Mouse (Mus musculus): Measurements from ENCODE around the gene Nup210.
A peak's percentile ranks its signal among the peaks of the same experiment; 100 is the strongest.

Gene Nup210

GRCm38 (mm10) chr6:91116244-91117145 lies at the start of gene Nup210:
TSS of gene Nup210 (minus strand) at chr6:91116829.
- peak; percentile 89 for DNase-seq (ENCODE audit: low read depth, low spot score)

GRCm38 (mm10) chr6:91165210-91165609 lies 48.6 kb upstream of the Nup210 start:
- no peak for DNase-seq (ENCODE audit: low read depth, low spot score)

- DNase-seq (ENCODE audit: low read depth, low spot score): no peak
These were observed 48.0 kb upstream of the Nup210 start for GRCm38 (mm10) chr6:91164584-91164983.

GRCm38 (mm10) chr6:91163195-91163911 lies 46.7 kb upstream of the Nup210 start:
- no peak for DNase-seq (ENCODE audit: low read depth, low spot score)

GRCm38 (mm10) chr6:91162314-91162713 lies 45.7 kb upstream of the Nup210 start:
- DNase-seq (ENCODE audit: low read depth, low spot score): no peak

- no peak for DNase-seq (ENCODE audit: low read depth, low spot score)
These were observed 45.0 kb upstream of the Nup210 start for GRCm38 (mm10) chr6:91161506-91162235.

GRCm38 (mm10) chr6:91160976-91161375 lies 44.3 kb upstream of the Nup210 start:
- no peak for DNase-seq (ENCODE audit: low read depth, low spot score)

- no peak for DNase-seq (ENCODE audit: low read depth, low spot score)
These were observed 43.8 kb upstream of the Nup210 start for GRCm38 (mm10) chr6:91160399-91160798.

GRCm38 (mm10) chr6:91159047-91159446 lies 42.4 kb upstream of the Nup210 start:
- no peak for DNase-seq (ENCODE audit: low read depth, low spot score)

- no peak for DNase-seq (ENCODE audit: low read depth, low spot score)
These were observed 40.6 kb upstream of the Nup210 start for GRCm38 (mm10) chr6:91157237-91157570.

GRCm38 (mm10) chr6:91156554-91157236 lies 40.1 kb upstream of the Nup210 start, which contains the start of gene Hdac11:
TSS of gene Hdac11 (plus strand) at chr6:91156665.
- DNase-seq (ENCODE audit: low read depth, low spot score): peak; percentile 74

GRCm38 (mm10) chr6:91156062-91156461 lies 39.4 kb upstream of the Nup210 start:
- DNase-seq (ENCODE audit: low read depth, low spot score): no peak

GRCm38 (mm10) chr6:91155286-91155685 lies 38.7 kb upstream of the Nup210 start:
- DNase-seq (ENCODE audit: low read depth, low spot score): no peak

GRCm38 (mm10) chr6:91154685-91155084 lies 38.1 kb upstream of the Nup210 start:
- no peak for DNase-seq (ENCODE audit: low read depth, low spot score)

GRCm38 (mm10) chr6:91153549-91154064 lies 37.0 kb upstream of the Nup210 start:
- DNase-seq (ENCODE audit: low read depth, low spot score): peak; percentile 83

- no peak for DNase-seq (ENCODE audit: low read depth, low spot score)
These were observed 36.4 kb upstream of the Nup210 start for GRCm38 (mm10) chr6:91152892-91153548.

GRCm38 (mm10) chr6:91147152-91147770 lies 30.6 kb upstream of the Nup210 start:
- no peak for DNase-seq (ENCODE audit: low read depth, low spot score)

GRCm38 (mm10) chr6:91146443-91147151 lies 30.0 kb upstream of the Nup210 start:
- DNase-seq (ENCODE audit: low read depth, low spot score): no peak

- no peak for DNase-seq (ENCODE audit: low read depth, low spot score)
These were observed 28.9 kb upstream of the Nup210 start for GRCm38 (mm10) chr6:91145572-91145971.

GRCm38 (mm10) chr6:91145056-91145455 lies 28.4 kb upstream of the Nup210 start:
- no peak for DNase-seq (ENCODE audit: low read depth, low spot score)

Measured in brain, embryonic 18.5 days (tissue).